Mouse (Mus musculus): Measurements from ENCODE around the gene Sorcs2. TPM values are rescaled to one million over a fixed set of nuclear protein-coding genes. Genes with fewer than 3 reads are reported as not detected.

Gene Sorcs2
- total and polyA plus RNA-seq, 3 experiments, result 0.42 to 1.6 (median 0.46) TPM

GRCm38 (mm10) chr5:36178785-36179184 is 219.2 kb downstream of the Sorcs2 start:
- Histone ChIP-seq H3K9ac (ENCODE audit: insufficient read depth, low read depth) (no peak overlapping the region), H3K4me3 (replicated peaks in 1 of 3; ENCODE audit: low read depth in 2 of 3, low read length in 2 of 3, poor library complexity in 1 of 3) (no peak overlapping the region), H3K36me3 (replicated peaks in 1 of 2; ENCODE audit: control insufficient read depth in 1 of 2, insufficient read depth in 1 of 2, low read length in 1 of 2) (no peaks in the 10 kb centered on the region), H3K4me2 (ENCODE audit: insufficient read depth, low read depth, poor library complexity, severe bottlenecking) (no peak overlapping the region), H3K9me3 (replicated peaks; ENCODE audit: low read length) (peaks cover 3% of the 10 kb centered on the region), H3K79me2 (replicated peaks; ENCODE audit: control insufficient read depth, extremely low read depth, insufficient read depth, poor library complexity, severe bottlenecking) (no peaks in the 10 kb centered on the region), H3K4me1 (ENCODE audit: control insufficient read depth in 1 of 2, insufficient read depth in 2 of 2) (peaks cover 0 to 7% of the 10 kb centered on the region in 2 experiments; a peak in 2 of 4 replicates), H3K27ac (ENCODE audit: insufficient read depth, low read depth) (no peak overlapping the region), H3K27me3 (replicated peaks) (peaks cover 44% of the 10 kb centered on the region)
- in situ Hi-C loops (cut with MboI; ENCODE audit: low pct_ligation_motif_present, low pct_unique_long_range_greater_than_20kb, low sequenced_read_pairs) (no loop called here), dilution Hi-C loops (cut with MboI; ENCODE audit: extremely low pct_ligation_motif_present, extremely low pct_unique_long_range_greater_than_20kb, low sequenced_read_pairs) (no loop called here)
- DNase-seq (ENCODE audit: extremely low read depth), result no peak
- TF ChIP-seq USF1 (IDR thresholded peaks at IDR 0.05; ENCODE audit: low read depth, low read length) (no peak), POLR2AphosphoS2 (IDR thresholded peaks at IDR 0.05; ENCODE audit: low read depth, low read length) (no peak), MEF2A (IDR thresholded peaks at IDR 0.05; ENCODE audit: borderline replicate concordance, low read depth, low read length) (no peak), TBP (conservative IDR thresholded peaks at IDR 0.05; ENCODE audit: low read depth, low read length) (no peak), POLR2A (IDR thresholded peaks at IDR 0.05; ENCODE audit: low read depth, low read length) (no peak), ELF1 (IDR thresholded peaks at IDR 0.05; ENCODE audit: low read depth, low read length) (no peak), CHD2 (IDR thresholded peaks at IDR 0.05; ENCODE audit: low read length) (no peak), PAX5 (IDR thresholded peaks at IDR 0.05; ENCODE audit: low read length) (no peak), CTCF (conservative IDR thresholded peaks at IDR 0.05 in 1 of 2, IDR thresholded peaks at IDR 0.05 in 1 of 2; ENCODE audit: low read depth in 2 of 2, low read length in 2 of 2) (no peak), RCOR1 (conservative IDR thresholded peaks at IDR 0.05; ENCODE audit: low read depth, low read length) (no peak), KAT2A (IDR thresholded peaks at IDR 0.05; ENCODE audit: insufficient replicate concordance, low read length) (no peak), MYC (IDR thresholded peaks at IDR 0.05; ENCODE audit: low read depth, low read length) (no peak)

- dilution Hi-C loops (cut with MboI; ENCODE audit: extremely low pct_ligation_motif_present, extremely low pct_unique_long_range_greater_than_20kb, low sequenced_read_pairs), result no loop called here
- TF ChIP-seq EP300 (IDR thresholded peaks at IDR 0.05; ENCODE audit: low read length) (no peak), POLR2AphosphoS2 (IDR thresholded peaks at IDR 0.05; ENCODE audit: low read depth, low read length) (no peak), BHLHE40 (IDR thresholded peaks at IDR 0.05; ENCODE audit: low read depth, low read length) (no peak), ZNF384 (IDR thresholded peaks at IDR 0.05; ENCODE audit: low read depth, low read length) (no peak), USF2 (conservative IDR thresholded peaks at IDR 0.05; ENCODE audit: low read depth, low read length) (no peak), ZC3H11A (IDR thresholded peaks at IDR 0.05; ENCODE audit: low read depth, low read length) (no peak), USF1 (IDR thresholded peaks at IDR 0.05; ENCODE audit: low read depth, low read length) (no peak), KAT2A (IDR thresholded peaks at IDR 0.05; ENCODE audit: insufficient replicate concordance, low read length) (no peak), JUND (conservative IDR thresholded peaks at IDR 0.05; ENCODE audit: low read depth, low read length) (no peak), GABPA (IDR thresholded peaks at IDR 0.05; ENCODE audit: insufficient replicate concordance, low read depth, low read length) (no peak), JUN (IDR thresholded peaks at IDR 0.05; ENCODE audit: insufficient read depth, low read depth, low read length) (no peak), SIN3A (IDR thresholded peaks at IDR 0.05; ENCODE audit: low read length) (no peak), CTCF (conservative IDR thresholded peaks at IDR 0.05 in 1 of 2, IDR thresholded peaks at IDR 0.05 in 1 of 2; ENCODE audit: low read depth in 2 of 2, low read length in 2 of 2) (no peak), MEF2A (IDR thresholded peaks at IDR 0.05; ENCODE audit: borderline replicate concordance, low read depth, low read length) (no peak), CHD2 (IDR thresholded peaks at IDR 0.05; ENCODE audit: low read length) (no peak), NELFE (IDR thresholded peaks at IDR 0.05; ENCODE audit: low read depth, low read length) (no peak), E2F4 (IDR thresholded peaks at IDR 0.05; ENCODE audit: insufficient replicate concordance, low read depth, low read length) (no peak), ZKSCAN1 (IDR thresholded peaks at IDR 0.05; ENCODE audit: borderline replicate concordance, low read depth, low read length) (no peak), MAFK (IDR thresholded peaks at IDR 0.05; ENCODE audit: insufficient replicate concordance, low read length) (no peak), UBTF (IDR thresholded peaks at IDR 0.05; ENCODE audit: low read depth, low read length) (no peak)
- Histone ChIP-seq H3K27me3 (replicated peaks) (peaks cover 43% of the 10 kb centered on the region), H3K4me3 (replicated peaks in 1 of 3; ENCODE audit: low read depth in 2 of 3, low read length in 2 of 3, poor library complexity in 1 of 3) (no peak overlapping the region), H3K4me1 (ENCODE audit: control insufficient read depth in 1 of 2, insufficient read depth in 2 of 2) (peaks cover 0 to 7% of the 10 kb centered on the region in 2 experiments; a peak in 2 of 4 replicates), H3K79me2 (replicated peaks; ENCODE audit: control insufficient read depth, extremely low read depth, insufficient read depth, poor library complexity, severe bottlenecking) (no peaks in the 10 kb centered on the region), H3K27ac (ENCODE audit: insufficient read depth, low read depth) (no peak overlapping the region), H3K9me3 (replicated peaks; ENCODE audit: low read length) (peaks cover 2% of the 10 kb centered on the region), H3K4me2 (ENCODE audit: insufficient read depth, low read depth, poor library complexity, severe bottlenecking) (no peak overlapping the region), H3K9ac (ENCODE audit: insufficient read depth, low read depth) (no peak overlapping the region), H3K36me3 (replicated peaks in 1 of 2; ENCODE audit: control insufficient read depth in 1 of 2, insufficient read depth in 1 of 2, low read length in 1 of 2) (no peaks in the 10 kb centered on the region)
- in situ Hi-C loops (cut with MboI; ENCODE audit: low pct_ligation_motif_present, low pct_unique_long_range_greater_than_20kb, low sequenced_read_pairs), result no loop called here
- no peak for DNase-seq (ENCODE audit: extremely low read depth)
Measured at GRCm38 (mm10) chr5:36178215-36178614, 219.7 kb downstream of the Sorcs2 start.

All from CH12.LX (cell line).